Mouse (Mus musculus): ENCODE measurements around the gene Zfp91. TPM values are rescaled to one million over a fixed set of nuclear protein-coding genes. Genes with fewer than 3 reads are reported as not detected.

Zfp91 gene
- 14.8 and 18.2 TPM in 2 replicates for polyA plus RNA-seq (2015; fragmentation: Nextera tagmentation; extraction: Ambion mirVana)

DNA sequence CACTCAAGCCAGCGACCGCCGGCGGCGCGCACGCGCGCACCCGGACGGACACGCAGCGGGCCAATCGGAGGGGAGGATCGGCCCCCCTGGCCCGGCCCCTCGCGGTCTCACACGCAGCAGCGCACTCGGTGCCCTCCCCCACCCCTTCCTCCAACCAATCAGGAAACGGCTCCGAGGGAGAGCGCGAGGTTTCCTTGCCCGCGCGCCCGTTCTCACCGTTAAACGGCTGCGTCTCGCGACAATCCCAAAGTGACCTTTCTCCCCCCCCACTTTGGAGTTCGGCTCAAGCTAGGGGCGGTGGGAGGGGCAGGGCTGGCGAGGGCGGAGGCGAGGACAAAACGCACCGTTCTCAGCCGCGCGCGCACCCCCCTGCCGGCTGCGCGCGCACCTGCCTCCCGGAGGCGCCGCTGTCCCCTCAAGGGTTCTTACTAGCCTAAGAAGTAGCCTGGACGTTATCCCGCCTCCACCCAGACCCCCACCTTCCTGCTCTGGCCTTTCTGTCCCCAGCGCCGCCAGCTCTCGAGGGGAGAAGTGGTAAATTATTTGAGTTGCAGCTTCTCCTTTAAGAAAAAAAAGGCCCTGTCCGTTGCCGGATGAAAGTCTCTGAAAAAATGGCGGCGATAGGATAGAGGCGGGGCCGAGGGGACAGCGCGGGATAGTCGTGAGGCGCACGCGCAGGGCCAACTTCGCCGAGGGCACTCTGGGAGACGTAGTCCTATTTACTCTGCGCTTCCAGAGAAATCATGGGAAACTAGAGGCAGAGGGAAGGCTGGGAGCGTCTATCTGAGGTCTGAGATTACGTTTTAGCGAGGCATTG is at the start of gene Zfp91, which contains the start of gene Lpxn:
Zfp91 (minus strand) TSS at position 616 of the 817 bp plus-strand sequence.
Lpxn (plus strand) TSS at position 683 of the 817 bp plus-strand sequence.
- peak; percentile 98 for DNase-seq (ENCODE audit: low spot score)

DNA sequence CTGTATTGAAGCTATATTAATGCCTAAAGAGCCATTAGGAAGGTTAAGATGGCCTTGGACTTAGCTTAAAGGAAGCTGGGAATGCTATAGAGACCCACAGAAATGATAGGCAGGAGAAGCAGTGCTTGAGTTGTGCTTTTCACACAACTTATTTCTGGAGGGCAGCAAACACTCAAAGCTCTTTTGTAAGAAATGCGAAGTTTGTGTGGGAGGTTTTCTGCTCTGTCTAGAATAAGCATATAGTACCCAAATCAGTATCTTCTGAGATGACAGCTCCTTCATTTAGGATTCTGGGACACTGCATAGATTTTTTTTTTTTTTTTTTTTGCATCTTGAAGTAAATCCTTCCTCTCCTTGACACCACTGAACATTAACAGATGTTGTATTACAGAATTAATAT is 42.6 kb upstream of the Zfp91 start:
- DNase-seq (ENCODE audit: low spot score), result no peak

DNA sequence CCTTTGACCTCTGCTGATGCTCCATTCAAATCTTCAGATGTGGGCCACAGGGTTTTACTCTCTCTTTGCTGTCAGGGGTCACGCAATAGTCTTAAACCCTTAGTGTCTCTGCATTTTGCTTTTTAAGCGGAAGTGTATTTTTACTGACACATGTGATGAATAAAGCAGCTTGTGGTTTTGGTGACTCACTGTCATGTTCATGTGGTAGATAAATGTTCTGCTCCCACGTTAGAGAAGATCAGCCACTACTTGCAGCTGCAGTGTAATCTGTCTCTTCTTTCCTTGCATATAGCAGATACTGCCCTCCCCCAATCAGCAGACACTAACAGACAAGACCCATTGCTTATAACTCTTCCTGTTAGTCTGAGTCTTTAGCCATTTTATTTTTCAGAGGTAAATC is 37.7 kb upstream of the Zfp91 start:
- peak; percentile 86 for DNase-seq (ENCODE audit: low spot score)

DNA sequence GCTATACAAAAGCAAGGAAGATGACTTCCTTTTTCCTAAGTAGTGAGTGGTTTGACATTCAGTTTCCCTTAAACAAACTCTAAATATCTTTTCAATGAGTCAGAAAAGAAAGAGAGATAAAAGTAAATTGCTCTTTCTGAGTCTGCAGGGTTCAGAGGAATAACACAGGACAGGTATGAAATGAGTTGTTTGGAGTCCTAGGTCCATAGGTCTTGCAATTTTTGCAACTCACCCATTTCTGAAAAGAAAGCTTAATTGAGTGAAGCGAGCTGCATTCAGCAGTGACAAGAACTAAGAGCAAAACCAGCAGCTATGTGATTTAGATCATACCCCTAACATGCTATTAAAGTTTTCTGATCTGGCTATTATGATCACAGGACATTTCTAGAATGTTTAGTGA is 35.6 kb upstream of the Zfp91 start:
- no peak for DNase-seq (ENCODE audit: low spot score)

DNA sequence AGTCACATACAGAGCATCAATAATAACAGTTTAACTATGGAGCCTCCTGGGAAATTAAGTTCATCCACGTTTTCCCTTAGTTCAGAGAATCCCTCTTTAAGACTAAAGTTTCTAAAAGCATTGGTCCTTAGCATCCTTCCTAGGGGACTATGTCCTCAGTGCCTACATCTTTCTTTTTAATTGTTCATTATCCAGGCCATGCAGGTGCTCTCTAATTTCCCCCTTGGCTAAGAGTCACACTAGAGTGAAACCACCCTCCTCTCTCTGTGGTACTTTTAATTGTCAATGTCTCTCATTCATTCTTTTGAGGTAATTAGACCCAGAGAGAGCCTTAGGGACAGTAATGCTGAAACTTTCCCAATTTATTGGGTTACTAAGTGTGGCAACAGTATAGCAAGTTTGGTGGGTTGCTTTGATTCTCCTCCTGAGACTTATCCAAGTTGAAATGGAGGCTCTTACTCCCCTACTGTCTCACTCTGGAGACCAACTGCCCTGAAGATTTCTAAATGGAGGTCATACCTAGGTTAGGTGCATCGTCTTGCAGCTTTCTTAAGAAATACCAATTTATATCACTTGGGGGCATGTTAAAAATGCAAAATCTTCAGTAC is 35.0 kb upstream of the Zfp91 start:
- DNase-seq (ENCODE audit: low spot score), result no peak

DNA sequence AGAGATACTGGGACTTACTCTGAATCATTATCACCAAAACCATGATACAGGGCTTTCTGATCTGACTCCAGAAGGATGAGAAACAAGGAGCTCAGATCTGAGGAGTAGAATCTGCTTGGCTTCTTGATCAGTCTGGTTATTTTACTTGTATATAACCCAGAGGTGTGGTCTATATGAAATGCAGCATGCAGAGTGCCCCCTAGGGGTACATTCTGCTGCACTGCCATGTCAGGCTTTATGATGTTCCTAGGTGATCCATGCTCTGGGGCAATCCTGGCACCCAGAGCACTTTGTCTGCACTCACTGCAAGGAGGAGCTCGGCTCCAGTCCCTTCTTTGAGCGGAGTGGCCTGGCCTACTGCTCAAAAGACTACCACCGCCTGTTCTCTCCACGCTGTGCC is 28.6 kb upstream of the Zfp91 start:
- DNase-seq (ENCODE audit: low spot score), result peak; percentile 48

DNA sequence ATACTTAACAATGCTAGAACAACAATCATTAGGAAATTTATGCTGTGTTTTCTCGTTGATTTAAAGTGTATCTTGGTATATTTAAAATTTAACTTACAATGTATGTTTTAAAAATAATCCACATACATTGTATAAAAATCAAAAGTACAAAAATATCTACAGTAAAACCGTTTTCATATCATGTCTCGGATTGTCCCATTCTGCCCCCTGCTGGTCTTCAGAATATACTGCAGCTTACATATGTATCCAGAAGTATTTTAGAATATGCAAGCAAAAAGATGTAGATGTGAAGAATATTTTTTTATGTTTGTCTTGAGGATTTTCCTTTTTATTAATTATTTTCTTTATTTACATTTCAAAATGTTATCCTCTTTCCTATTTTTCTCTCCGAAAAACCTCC is 24.5 kb upstream of the Zfp91 start:
- DNase-seq (ENCODE audit: low spot score), result peak; percentile 64

DNA sequence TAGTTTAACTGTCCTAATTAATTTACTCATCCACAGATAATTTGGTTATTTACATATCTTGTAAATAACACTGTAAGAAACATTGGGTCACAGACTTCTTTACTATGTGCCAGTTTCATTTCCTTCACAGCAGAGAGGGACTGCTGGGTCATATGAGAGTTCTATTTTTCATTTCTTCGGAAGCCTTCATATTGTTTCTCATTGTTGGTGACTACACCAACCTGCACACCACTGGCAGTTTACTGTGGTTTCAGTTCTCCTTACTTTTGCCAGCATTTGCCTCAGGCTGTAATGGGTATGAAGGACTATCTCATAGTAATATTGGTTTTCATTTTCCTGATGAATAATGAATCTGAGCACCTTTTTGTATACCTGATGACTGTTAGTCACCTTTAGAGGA is 22.6 kb upstream of the Zfp91 start:
- DNase-seq (ENCODE audit: low spot score), result no peak

DNA sequence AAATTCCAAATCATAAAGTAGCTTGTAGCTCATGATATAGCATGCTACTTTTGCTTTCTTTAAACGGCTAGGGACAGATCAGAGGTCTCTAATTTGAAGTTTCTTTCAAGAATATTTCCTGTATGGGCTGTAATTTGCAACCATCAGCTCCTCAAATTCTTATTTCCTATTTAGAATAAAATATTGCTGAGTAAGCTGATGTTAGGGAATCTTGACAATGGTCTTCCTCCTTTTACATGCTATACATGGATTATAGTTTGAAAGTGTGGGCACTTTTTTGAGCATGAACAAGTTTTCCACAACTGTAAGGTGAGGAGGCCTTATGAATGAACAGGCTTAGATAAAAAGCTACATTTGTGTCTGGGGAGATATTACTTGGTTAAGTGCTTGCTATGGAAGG is 18.0 kb upstream of the Zfp91 start:
- DNase-seq (ENCODE audit: low spot score), result no peak

DNA sequence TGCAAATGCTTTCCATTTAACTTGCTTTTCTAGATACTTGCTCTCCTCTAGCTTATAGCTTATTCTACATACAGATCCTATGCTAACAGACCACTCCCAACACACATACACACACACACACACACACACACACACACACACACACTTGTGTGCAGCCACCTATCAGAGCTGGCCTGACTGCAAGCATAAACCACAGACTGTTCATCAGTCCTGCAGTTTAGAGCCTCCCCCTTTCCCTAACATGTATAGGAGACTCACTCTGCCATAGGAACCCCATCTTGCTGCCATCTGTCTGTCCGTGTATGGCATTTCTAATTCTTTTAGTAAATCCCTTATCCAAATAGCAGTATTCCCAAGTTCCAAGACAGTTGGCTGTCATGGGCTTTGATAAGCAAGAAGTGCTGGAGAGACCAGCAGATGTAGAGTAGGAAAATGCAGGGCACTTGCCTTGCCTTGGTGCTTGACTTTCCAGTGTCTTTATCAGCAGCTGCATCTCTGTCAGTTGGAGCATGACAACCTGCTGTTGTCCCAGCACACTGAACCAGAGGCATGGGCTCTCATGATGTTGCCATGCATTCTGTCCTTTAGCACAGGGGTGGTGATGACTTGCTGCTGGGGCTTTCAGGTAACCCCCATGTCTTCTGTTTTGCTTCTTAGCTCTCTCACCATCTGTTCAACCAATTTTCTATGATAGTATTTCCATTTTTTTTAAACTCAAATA is 16.9 kb upstream of the Zfp91 start:
- DNase-seq (ENCODE audit: low spot score), result no peak

DNA sequence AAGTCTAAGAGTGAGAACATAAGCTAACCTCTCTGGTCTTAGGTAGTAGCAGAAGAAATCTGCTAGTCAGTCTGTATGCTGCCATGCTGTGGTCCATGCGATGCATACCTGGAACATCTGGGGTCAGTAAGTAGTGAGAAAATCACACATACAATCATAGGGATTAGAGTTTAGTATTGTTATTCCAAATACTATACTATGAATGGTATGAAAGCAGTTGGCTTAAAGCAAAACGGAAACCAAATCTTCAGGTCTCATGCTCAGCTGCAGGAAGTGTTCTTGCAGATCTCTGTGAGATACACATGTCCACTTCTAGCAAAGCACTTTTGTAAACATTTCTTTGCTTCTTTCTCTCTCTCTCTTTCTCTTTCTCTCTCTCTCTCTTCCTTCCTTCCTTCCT is 10.3 kb upstream of the Zfp91 start:
- peak; percentile 53 for DNase-seq (ENCODE audit: low spot score)

DNA sequence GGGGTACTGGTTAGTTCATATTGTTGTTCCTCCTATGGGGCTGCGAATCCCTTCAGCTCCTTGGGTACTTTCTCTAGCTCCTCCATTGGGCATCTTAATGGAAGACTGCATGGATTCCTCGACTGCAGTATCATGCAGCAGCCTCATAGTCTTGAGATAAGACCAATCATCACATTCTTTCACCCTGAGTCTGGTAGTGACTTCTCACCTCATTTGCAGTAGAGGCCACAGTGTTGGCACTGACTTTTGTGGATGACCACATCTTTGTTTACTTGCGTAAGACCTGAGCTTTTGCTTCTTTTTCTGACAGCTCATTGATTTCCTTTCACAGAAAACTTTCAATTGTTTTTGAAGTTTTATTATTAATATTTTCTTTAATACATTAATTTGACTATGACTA is 9.8 kb upstream of the Zfp91 start:
- no peak for DNase-seq (ENCODE audit: low spot score)

DNA sequence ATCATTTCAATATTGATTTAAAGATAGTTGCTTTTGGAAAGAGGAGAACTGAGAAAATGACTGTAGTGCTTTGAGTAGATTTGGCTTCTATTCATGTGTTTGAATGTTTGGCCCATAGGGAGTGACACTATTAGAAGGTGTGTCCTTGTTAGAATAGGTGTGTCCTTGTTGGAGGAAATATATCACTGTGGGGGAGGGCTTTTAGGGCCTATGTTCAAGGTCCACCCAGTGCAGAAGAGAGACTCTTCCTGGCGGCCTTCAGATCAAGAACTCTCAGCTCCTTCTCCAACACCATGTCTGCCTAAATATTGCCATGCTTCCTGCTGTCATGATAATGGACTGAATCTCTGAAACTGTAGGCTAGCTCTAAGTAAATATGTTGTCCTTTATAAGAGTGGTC is 8.3 kb upstream of the Zfp91 start:
- no peak for DNase-seq (ENCODE audit: low spot score)

DNA sequence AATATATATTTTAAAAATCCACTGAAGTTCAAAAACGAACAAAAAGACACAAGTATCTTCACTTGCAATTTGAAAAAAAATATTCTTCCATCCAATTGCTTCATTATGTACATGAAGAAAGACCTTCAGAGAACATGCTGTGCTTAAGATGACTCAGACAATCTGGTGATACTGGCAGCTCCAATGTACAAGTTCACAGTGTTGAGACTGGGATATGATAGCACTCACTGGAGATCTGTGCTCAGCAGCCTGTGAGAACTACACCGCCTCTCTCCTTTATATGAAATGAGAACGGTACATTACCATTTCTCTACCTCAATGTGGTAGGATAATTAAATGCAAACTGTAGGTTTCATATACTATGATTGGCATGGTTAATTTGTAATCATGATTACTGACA is 6.9 kb upstream of the Zfp91 start:
- DNase-seq (ENCODE audit: low spot score), result no peak

DNA sequence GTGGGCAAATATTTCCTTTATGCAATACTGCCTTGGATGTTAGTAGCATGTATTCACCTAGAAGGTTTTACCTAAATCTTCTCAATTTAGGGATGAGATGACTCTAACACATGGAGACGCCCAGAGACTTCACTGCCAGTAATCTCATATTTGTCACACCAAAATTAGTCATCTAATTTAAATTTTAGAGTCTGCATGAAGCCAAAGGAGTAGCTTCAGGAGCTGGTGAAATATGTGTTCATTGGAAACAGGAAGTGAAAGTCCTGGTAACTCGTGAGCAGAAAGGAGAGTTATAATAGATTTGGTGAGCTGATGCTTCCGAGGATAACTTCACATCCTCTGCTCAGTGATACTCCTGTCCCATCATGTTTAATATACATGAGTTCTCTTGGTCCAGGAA is 5.1 kb upstream of the Zfp91 start:
- no peak for DNase-seq (ENCODE audit: low spot score)

DNA sequence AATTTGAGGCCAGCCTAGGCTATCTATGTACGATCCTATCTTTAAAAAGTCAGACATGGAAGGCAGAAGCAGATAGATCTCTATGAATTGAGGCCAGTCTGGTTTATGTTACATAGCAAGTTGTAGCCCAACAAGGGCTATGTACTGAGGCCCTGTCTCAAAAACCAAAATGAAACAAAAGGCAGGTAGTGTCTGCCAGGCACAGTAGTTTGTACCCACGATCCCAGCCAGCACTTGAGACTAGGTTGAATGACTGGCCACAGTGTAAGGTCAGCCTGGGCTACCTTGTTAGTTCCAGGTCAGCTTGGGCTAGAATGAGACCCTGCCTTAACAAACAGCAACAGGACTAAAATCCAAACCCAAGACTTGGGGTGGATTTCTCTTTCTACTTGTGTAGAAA is 4.7 kb upstream of the Zfp91 start:
- DNase-seq (ENCODE audit: low spot score), result no peak

DNA sequence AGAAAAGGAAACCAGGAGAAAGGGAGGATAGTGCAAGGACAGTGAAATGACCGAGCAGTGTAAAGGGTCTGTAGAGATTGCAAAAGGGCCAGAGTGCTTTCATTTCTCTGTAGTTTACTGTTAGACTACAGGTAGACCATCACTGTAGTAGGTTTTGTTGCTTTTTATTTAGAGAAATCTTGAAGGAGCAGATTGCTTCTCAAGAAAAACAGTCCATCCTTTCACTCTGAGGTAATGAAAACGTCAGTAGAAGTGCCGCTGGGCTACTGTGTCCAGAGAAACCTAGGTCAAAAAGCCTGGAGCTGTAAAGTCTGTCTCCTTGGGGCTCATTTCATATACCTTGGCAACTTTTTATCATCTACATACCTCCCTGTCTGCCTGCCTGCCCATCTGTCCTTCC is 3.2 kb upstream of the Zfp91 start:
- no peak for DNase-seq (ENCODE audit: low spot score)

DNA sequence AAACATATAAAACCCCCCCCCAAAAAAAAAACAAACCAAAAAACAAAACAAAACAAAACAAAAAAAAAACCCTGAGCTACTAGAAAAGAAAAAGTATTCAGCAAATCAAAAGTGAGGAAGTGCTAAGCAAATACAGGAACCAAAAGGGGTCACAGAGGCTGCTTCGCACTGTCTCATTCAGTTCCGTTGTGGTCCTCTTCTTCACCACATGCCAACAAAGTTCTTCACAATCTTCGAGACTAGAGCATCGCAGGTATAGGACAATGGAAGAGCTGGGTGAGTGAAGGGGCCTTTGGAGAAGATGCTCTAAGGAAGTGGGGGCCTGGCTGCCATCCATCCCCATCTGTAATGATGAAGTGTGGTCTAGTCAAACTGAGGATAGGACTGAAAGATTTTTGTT is 2.5 kb upstream of the Zfp91 start:
- peak; percentile 61 for DNase-seq (ENCODE audit: low spot score)

DNA sequence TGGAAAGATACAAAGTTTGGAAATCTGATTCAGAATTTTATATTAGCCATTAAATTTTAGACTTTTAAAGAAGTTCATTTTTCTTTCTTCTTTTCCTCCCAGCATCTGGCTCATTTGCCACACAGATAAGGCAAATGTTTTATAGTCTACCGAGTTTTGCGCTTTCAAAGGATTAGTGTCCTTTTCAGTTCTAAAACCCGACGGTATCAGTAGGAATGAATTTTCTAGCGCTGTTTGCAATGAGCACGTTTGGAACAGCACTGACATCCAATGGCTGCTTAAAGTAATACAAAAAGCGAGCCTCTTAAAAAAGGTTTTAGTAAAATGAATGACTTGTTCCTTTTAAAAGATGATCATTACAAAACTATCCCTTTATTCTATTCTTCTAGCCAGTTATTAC is 1.1 kb upstream of the Zfp91 start:
- DNase-seq (ENCODE audit: low spot score), result peak; percentile 41

DNA sequence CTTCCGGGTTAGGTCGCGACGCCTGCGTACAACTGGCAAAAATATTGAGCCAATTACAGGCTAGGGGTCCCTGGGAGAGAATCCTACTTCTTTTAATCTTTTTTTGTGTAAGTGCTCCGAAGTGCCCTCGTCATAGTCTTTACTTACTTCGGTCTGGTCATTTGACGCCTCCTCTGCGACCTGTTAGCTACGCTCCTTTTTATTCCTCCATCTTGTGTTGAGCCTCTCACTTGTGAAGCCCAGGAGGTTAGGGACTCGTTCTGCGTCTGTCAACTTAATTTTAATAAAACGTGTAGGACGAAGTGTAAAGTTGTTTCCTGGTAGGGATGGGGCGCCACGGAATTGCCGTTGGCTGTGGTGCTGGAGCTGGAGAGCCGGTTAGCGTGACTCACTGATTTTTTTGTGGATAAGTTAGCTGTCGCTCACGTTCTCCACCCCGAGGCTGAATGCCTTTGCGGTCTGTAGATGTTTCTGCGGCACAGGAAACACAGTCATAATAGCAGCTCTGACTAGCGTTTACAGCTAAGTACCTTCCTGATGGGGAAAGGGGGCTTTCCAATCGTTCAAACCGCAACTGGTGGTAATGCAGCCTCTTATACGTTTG is 504 bp upstream of the Zfp91 start:
- peak; percentile 85 for DNase-seq (ENCODE audit: low spot score)

DNA sequence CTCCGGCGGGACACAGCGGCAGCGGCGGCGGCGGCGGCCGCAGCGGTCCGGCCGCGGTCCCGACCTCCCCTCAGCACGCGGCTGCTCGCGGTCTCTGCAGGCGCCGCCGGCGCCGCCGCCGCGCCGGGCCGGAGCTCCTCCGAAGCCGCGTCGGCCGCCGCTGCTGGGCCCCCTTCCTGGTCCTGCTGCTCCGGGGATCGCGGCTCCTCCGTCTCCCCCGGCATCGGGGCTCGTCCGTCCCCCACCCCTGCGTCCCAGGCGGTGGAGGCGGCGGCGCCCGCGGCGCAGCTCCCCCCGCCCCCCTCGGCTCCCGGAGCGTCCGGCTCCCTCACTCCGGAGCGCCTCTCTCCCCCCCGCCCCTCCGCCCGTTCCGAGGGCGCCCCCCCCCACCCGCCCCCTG is 816 bp downstream of the Zfp91 start:
- DNase-seq (ENCODE audit: low spot score), result no peak
